Mouse (Mus musculus) midbrain, embryonic 12.5 days (tissue): ENCODE results near the gene Pgbd5. TPM values are rescaled to one million over a fixed set of nuclear protein-coding genes. Genes with fewer than 3 reads are reported as not detected.
"Not testable (repeated sequence)": the region's sequence is repeated elsewhere in the genome, so short reads cannot be mapped to it uniquely, and the experiment has no call there.

Source experiments
- ATAC-seq: fragments of 200-750 bp; cut with Nextera tagmentation; 2 replicates; pipeline ENCODE4 v1.8.0; 2017; ENCODE audit warnings: low read depth, moderate TSS enrichment, moderate library complexity; ENCODE audit not compliant: low FRiP score
- H3K27ac ChIP-seq: fragments of 300-500 bp; sonication (generic); replicated peaks from 2 replicates; pipeline ENCODE4 v1.5.1; 2016; ENCODE audit warnings: mild to moderate bottlenecking
- H3K27me3 ChIP-seq: fragments of 300-500 bp; sonication (generic); 2 replicates; pipeline ENCODE4 v1.6.1; 2016; ENCODE audit warnings: mild to moderate bottlenecking
- H3K36me3 ChIP-seq: fragments of 300-500 bp; sonication (generic); 2 replicates; pipeline ENCODE4 v1.6.1; 2016
- H3K4me1 ChIP-seq: fragments of 300-500 bp; sonication (generic); 2 replicates; pipeline ENCODE4 v1.6.1; 2016
- H3K4me2 ChIP-seq: fragments of 300-500 bp; sonication (generic); replicated peaks from 2 replicates; pipeline ENCODE4 v1.6.1; 2016; ENCODE audit warnings: mild to moderate bottlenecking, moderate library complexity
- H3K4me3 ChIP-seq: fragments of 300-500 bp; sonication (generic); 2 replicates; pipeline ENCODE4 v1.5.1; 2016; ENCODE audit warnings: mild to moderate bottlenecking
- H3K9ac ChIP-seq: fragments of 300-500 bp; sonication (generic); replicated peaks from 2 replicates; pipeline ENCODE4 v1.6.1; 2016; ENCODE audit warnings: mild to moderate bottlenecking, moderate library complexity
- H3K9me3 ChIP-seq: fragments of 300-500 bp; sonication (generic); 2 replicates; pipeline ENCODE4 v1.6.1; 2016; ENCODE audit warnings: mild to moderate bottlenecking
- WGBS: fragments of 180-500 bp; shearing (Covaris S2); methylation state at CpG from one replicate; pipeline ENCODE4 v1.1.7; 2016; 5-methylcytosine and 5-hydroxymethylcytosine counted together
- polyA plus RNA-seq: library from polyadenylated mRNA; unstranded; fragments of >200 nt; fragmentation: Nextera tagmentation; extraction: Ambion mirVana; gene quantifications from 2 replicates; pipeline ENCODE4 v1.2.1, GENCODE M21; 2016

Gene Pgbd5
- polyA plus RNA-seq, 1 experiment from 2014 or later = 4.0 TPM

GRCm38 (mm10) chr8:124428721-124429120 is 10.7 kb downstream of the Pgbd5 start:
- not testable (repeated sequence) for ATAC-seq, H3K9ac ChIP-seq, H3K4me2 ChIP-seq, H3K9me3 ChIP-seq, H3K27ac ChIP-seq, H3K4me3 ChIP-seq, H3K36me3 ChIP-seq
- peaks cover 27% of the 10 kb centered on the region for H3K27me3 ChIP-seq
- H3K4me1 ChIP-seq = peaks cover 36% of the 10 kb centered on the region
- 66% methylated on average over 2 of the region's 2 CpGs for WGBS

- ATAC-seq = no peak
- H3K27me3 ChIP-seq = no peaks in the 10 kb centered on the region
- no peaks in the 10 kb centered on the region for H3K36me3 ChIP-seq
- no peaks in the 10 kb centered on the region for H3K9me3 ChIP-seq
- H3K4me2 ChIP-seq = no peak overlapping the region
- no peak overlapping the region for H3K4me3 ChIP-seq
- H3K27ac ChIP-seq = no peak overlapping the region
- 0 out of 2 replicates have a peak, but pooled peaks cover 6% of the 10 kb centered on the region for H3K4me1 ChIP-seq
- 66% methylated on average over 8 of the region's 8 CpGs for WGBS
- H3K9ac ChIP-seq = no peak overlapping the region
These were observed 18.0 kb downstream of the Pgbd5 start for GRCm38 (mm10) chr8:124421413-124421812.

GRCm38 (mm10) chr8:124418927-124419326 is 20.5 kb downstream of the Pgbd5 start:
- Histone ChIP-seq H3K4me2 (no peak overlapping the region), H3K4me3 (no peak overlapping the region), H3K4me1 (no peaks in the 10 kb centered on the region), H3K36me3 (no peaks in the 10 kb centered on the region), H3K9me3 (no peaks in the 10 kb centered on the region), H3K9ac (no peak overlapping the region), H3K27ac (no peak overlapping the region), H3K27me3 (no peaks in the 10 kb centered on the region)
- ATAC-seq = no peak
- 94% methylated on average over 5 of the region's 5 CpGs for WGBS

- H3K9me3 ChIP-seq = no peaks in the 10 kb centered on the region
- H3K4me3 ChIP-seq = no peak overlapping the region
- no peak overlapping the region for H3K4me2 ChIP-seq
- H3K36me3 ChIP-seq = no peaks in the 10 kb centered on the region
- ATAC-seq = no peak
- no peak overlapping the region for H3K9ac ChIP-seq
- H3K4me1 ChIP-seq = no peaks in the 10 kb centered on the region
- no peaks in the 10 kb centered on the region for H3K27me3 ChIP-seq
- WGBS = 88% methylated on average over 6 of the region's 6 CpGs
- no peak overlapping the region for H3K27ac ChIP-seq
These were observed 21.3 kb downstream of the Pgbd5 start for GRCm38 (mm10) chr8:124418185-124418584.

GRCm38 (mm10) chr8:124416646-124417045 is 22.8 kb downstream of the Pgbd5 start:
- 73% methylated on average over 7 of the region's 7 CpGs for WGBS

GRCm38 (mm10) chr8:124415789-124416188 is 23.7 kb downstream of the Pgbd5 start:
- Histone ChIP-seq H3K9ac (no peak overlapping the region), H3K9me3 (no peaks in the 10 kb centered on the region), H3K36me3 (no peaks in the 10 kb centered on the region), H3K4me3 (no peak overlapping the region), H3K27me3 (no peaks in the 10 kb centered on the region), H3K27ac (no peak overlapping the region), H3K4me1 (no peaks in the 10 kb centered on the region), H3K4me2 (no peak overlapping the region)
- WGBS = 89% methylated on average over 3 of the region's 3 CpGs
- ATAC-seq = no peak

More at GRCm38 (mm10) chr8:124416646-124417045, 22.8 kb downstream of the Pgbd5 start:
- no peak for ATAC-seq
- Histone ChIP-seq H3K9me3 (no peaks in the 10 kb centered on the region), H3K36me3 (no peaks in the 10 kb centered on the region), H3K4me1 (no peaks in the 10 kb centered on the region), H3K4me2 (no peak overlapping the region), H3K9ac (no peak overlapping the region), H3K27ac (no peak overlapping the region), H3K4me3 (no peak overlapping the region), H3K27me3 (no peaks in the 10 kb centered on the region)

GRCm38 (mm10) chr8:124415002-124415401 is 24.5 kb downstream of the Pgbd5 start:
- H3K27me3 ChIP-seq = no peaks in the 10 kb centered on the region
- H3K4me1 ChIP-seq = no peaks in the 10 kb centered on the region
- H3K9me3 ChIP-seq = no peaks in the 10 kb centered on the region
- H3K4me3 ChIP-seq = no peak overlapping the region
- no peak overlapping the region for H3K9ac ChIP-seq
- H3K36me3 ChIP-seq = no peaks in the 10 kb centered on the region
- H3K27ac ChIP-seq = no peak overlapping the region
- WGBS = 86% methylated on average over 8 of the region's 8 CpGs
- no peak overlapping the region for H3K4me2 ChIP-seq
- ATAC-seq = no peak

GRCm38 (mm10) chr8:124413244-124413965 is 26.1 kb downstream of the Pgbd5 start:
- H3K9ac ChIP-seq = no peak overlapping the region
- ATAC-seq = no peak
- 86% methylated on average over 11 of the region's 11 CpGs for WGBS

GRCm38 (mm10) chr8:124412496-124413243 is 26.8 kb downstream of the Pgbd5 start:
- no peaks in the 10 kb centered on the region for H3K4me1 ChIP-seq
- no peak overlapping the region for H3K9ac ChIP-seq
- H3K4me3 ChIP-seq = no peak overlapping the region
- no peak overlapping the region for H3K27ac ChIP-seq
- no peaks in the 10 kb centered on the region for H3K36me3 ChIP-seq
- no peak for ATAC-seq
- no peaks in the 10 kb centered on the region for H3K27me3 ChIP-seq
- no peak overlapping the region for H3K4me2 ChIP-seq
- H3K9me3 ChIP-seq = no peaks in the 10 kb centered on the region
- 85% methylated on average over 19 of the region's 19 CpGs for WGBS

More at GRCm38 (mm10) chr8:124413244-124413965, 26.1 kb downstream of the Pgbd5 start:
- no peaks in the 10 kb centered on the region for H3K36me3 ChIP-seq
- H3K9me3 ChIP-seq = no peaks in the 10 kb centered on the region
- H3K4me2 ChIP-seq = no peak overlapping the region
- no peak overlapping the region for H3K27ac ChIP-seq
- H3K27me3 ChIP-seq = no peaks in the 10 kb centered on the region
- no peaks in the 10 kb centered on the region for H3K4me1 ChIP-seq
- no peak overlapping the region for H3K4me3 ChIP-seq

GRCm38 (mm10) chr8:124404471-124405260 is 34.8 kb downstream of the Pgbd5 start:
- peaks cover 7% of the 10 kb centered on the region; the same call in 1 of the 2 replicates for H3K4me1 ChIP-seq
- no peaks in the 10 kb centered on the region for H3K27me3 ChIP-seq
- no peak overlapping the region for H3K4me3 ChIP-seq
- no peak overlapping the region for H3K27ac ChIP-seq
- H3K9ac ChIP-seq = no peak overlapping the region
- H3K9me3 ChIP-seq = no peaks in the 10 kb centered on the region
- H3K4me2 ChIP-seq = no peak overlapping the region
- H3K36me3 ChIP-seq = no peaks in the 10 kb centered on the region
- ATAC-seq = no peak
- 77% methylated on average over 11 of the region's 12 CpGs for WGBS

- H3K9ac ChIP-seq = no peak overlapping the region
- H3K9me3 ChIP-seq = no peaks in the 10 kb centered on the region
- no peak overlapping the region for H3K4me2 ChIP-seq
- ATAC-seq = no peak
- H3K36me3 ChIP-seq = no peaks in the 10 kb centered on the region
- no peaks in the 10 kb centered on the region for H3K27me3 ChIP-seq
- H3K4me1 ChIP-seq = peaks cover 12% of the 10 kb centered on the region; the same call in 1 of the 2 replicates
- H3K4me3 ChIP-seq = no peak overlapping the region
- H3K27ac ChIP-seq = no peak overlapping the region
- WGBS = 49% methylated on average over 3 of the region's 3 CpGs
These were observed 35.6 kb downstream of the Pgbd5 start for GRCm38 (mm10) chr8:124403876-124404275.
